Mouse (Mus musculus) CH12.LX (cell line): ENCODE data around the gene Spata31. TPM values are rescaled to one million over a fixed set of nuclear protein-coding genes. Genes with fewer than 3 reads are reported as not detected.

Source experiments
- DNase-seq: peaks from one replicate; pipeline ENCODE4 v3.0.0-alpha.2; 2013; ENCODE audit errors: extremely low read depth
- H3K27ac ChIP-seq: 2 replicates; pipeline ENCODE4 v1.5.1; 2012; ENCODE audit warnings: low read depth, mild to moderate bottlenecking, control low read depth, moderate library complexity; ENCODE audit not compliant: insufficient read depth
- H3K27me3 ChIP-seq: replicated peaks from 2 replicates; pipeline ENCODE3; 2012; ENCODE audit warnings: inconsistent platforms
- H3K36me3 ChIP-seq, 2 experiments: replicated peaks in 1 of 2; 2 replicates each; pipeline versions ENCODE3 to v1.6.1; 2012; ENCODE audit warnings: inconsistent platforms in 1 of 2, low read length in 1 of 2, mild to moderate bottlenecking in 1 of 2, mixed read lengths in 1 of 2, moderate library complexity in 1 of 2; ENCODE audit not compliant: control insufficient read depth in 1 of 2, insufficient read depth in 1 of 2
- H3K4me1 ChIP-seq, 2 experiments: 2 replicates each; pipeline ENCODE4 v1.6.1; 2012; ENCODE audit warnings: inconsistent platforms in 1 of 2, moderate library complexity in 1 of 2; ENCODE audit not compliant: insufficient read depth in 2 of 2, control insufficient read depth in 1 of 2
- H3K4me2 ChIP-seq: 2 replicates; pipeline ENCODE4 v1.6.1; 2012; ENCODE audit warnings: low read depth, mild to moderate bottlenecking, control low read depth; ENCODE audit not compliant: poor library complexity, insufficient read depth, severe bottlenecking
- H3K4me3 ChIP-seq, 3 experiments: fragments of 150-350 bp in 1 of 3; sonication (generic) in 1 of 3; replicated peaks in 1 of 3; 2 replicates each; pipeline versions ENCODE3 to v1.5.1; 2011 to 2012; ENCODE audit warnings: low read depth in 2 of 3, low read length in 2 of 3, mild to moderate bottlenecking in 2 of 3, moderate library complexity in 2 of 3, control low read depth in 1 of 3, improper control_type of control experiment in 1 of 3, inconsistent platforms in 1 of 3, mixed read lengths in 1 of 3; ENCODE audit not compliant: poor library complexity in 1 of 3
- H3K79me2 ChIP-seq: replicated peaks from 2 replicates; pipeline ENCODE4 v1.6.1; 2012; ENCODE audit warnings: mild to moderate bottlenecking, moderate library complexity; ENCODE audit not compliant: control insufficient read depth, poor library complexity, insufficient read depth, severe bottlenecking; ENCODE audit errors: extremely low read depth
- H3K9ac ChIP-seq: 2 replicates; pipeline ENCODE4 v1.6.1; 2012; ENCODE audit warnings: low read depth, mild to moderate bottlenecking, control low read depth, moderate library complexity; ENCODE audit not compliant: insufficient read depth
- H3K9me3 ChIP-seq: replicated peaks from 2 replicates; pipeline ENCODE3; 2012; ENCODE audit warnings: low read length, inconsistent platforms, mixed read lengths
- CHD1 ChIP-seq: IDR thresholded peaks from 2 replicates; pipeline ENCODE4 v1.6.1; 2012; ENCODE audit warnings: low read depth, low read length, improper control_type of control experiment, inconsistent platforms
- CHD2 ChIP-seq: IDR thresholded peaks from 2 replicates; pipeline ENCODE4 v1.6.1; 2011; ENCODE audit warnings: low read length, improper control_type of control experiment
- ELF1 ChIP-seq: IDR thresholded peaks from 2 replicates; pipeline ENCODE4 v1.6.1; 2014; ENCODE audit warnings: low read depth, mild to moderate bottlenecking, inconsistent platforms, low read length, improper control_type of control experiment
- JUN ChIP-seq: IDR thresholded peaks from 2 replicates; pipeline ENCODE4 v1.6.1; 2011; ENCODE audit warnings: low read depth, mild to moderate bottlenecking, low read length, improper control_type of control experiment, moderate library complexity; ENCODE audit not compliant: insufficient read depth
- KAT2A ChIP-seq: IDR thresholded peaks from 2 replicates; pipeline ENCODE4 v1.6.1; 2012; ENCODE audit warnings: low read length, improper control_type of control experiment, inconsistent platforms; ENCODE audit not compliant: insufficient replicate concordance
- MEF2A ChIP-seq: IDR thresholded peaks from 2 replicates; pipeline ENCODE4 v1.6.1; 2014; ENCODE audit warnings: low read depth, mild to moderate bottlenecking, inconsistent platforms, low read length, improper control_type of control experiment, borderline replicate concordance
- PAX5 ChIP-seq: IDR thresholded peaks from 2 replicates; pipeline ENCODE4 v1.6.1; 2012; ENCODE audit warnings: low read length, inconsistent platforms, mixed read lengths
- SMC3 ChIP-seq: IDR thresholded peaks from 2 replicates; pipeline ENCODE4 v1.6.1; 2011; ENCODE audit warnings: low read depth, low read length, improper control_type of control experiment
- ZC3H11A ChIP-seq: IDR thresholded peaks from 2 replicates; pipeline ENCODE4 v1.6.1; 2012; ENCODE audit warnings: low read depth, mild to moderate bottlenecking, inconsistent platforms, low read length, improper control_type of control experiment
- ZNF384 ChIP-seq: IDR thresholded peaks from 2 replicates; pipeline ENCODE4 v1.6.1; 2012; ENCODE audit warnings: low read depth, low read length, improper control_type of control experiment, inconsistent platforms
- dilution Hi-C: fragments of 300-500 bp; cut with MboI; formaldehyde crosslinking; loops from 2 replicates; pipeline ENCODE4 v1.14.3; 2020; ENCODE audit warnings: low sequenced_read_pairs; ENCODE audit not compliant: extremely low pct_unique_long_range_greater_than_20kb, extremely low pct_ligation_motif_present
- in situ Hi-C: fragments of 300-500 bp; cut with MboI; formaldehyde crosslinking; loops from 3 replicates; pipeline ENCODE4 v1.14.3; 2019; ENCODE audit warnings: low sequenced_read_pairs, low pct_ligation_motif_present, low pct_unique_long_range_greater_than_20kb, mixed read lengths
- polyA plus RNA-seq: library from polyadenylated mRNA; unstranded; fragments of >175 nt; gene quantifications from 2 replicates; pipeline ENCODE4 v1.2.1, GENCODE M21; 2012; ENCODE audit warnings: low read depth; ENCODE audit not compliant: insufficient read length
- total RNA-seq, 2 experiments: library from RNA; depleted of rRNA; stranded (reverse); fragments of 300-350 nt in 1 of 2; fragments of >200 nt in 1 of 2; gene quantifications; 2 replicates each; pipeline ENCODE4 v1.2.3; 2012 to 2014

Gene Spata31
- total and polyA plus RNA-seq, 3 experiments: not detected

DNA sequence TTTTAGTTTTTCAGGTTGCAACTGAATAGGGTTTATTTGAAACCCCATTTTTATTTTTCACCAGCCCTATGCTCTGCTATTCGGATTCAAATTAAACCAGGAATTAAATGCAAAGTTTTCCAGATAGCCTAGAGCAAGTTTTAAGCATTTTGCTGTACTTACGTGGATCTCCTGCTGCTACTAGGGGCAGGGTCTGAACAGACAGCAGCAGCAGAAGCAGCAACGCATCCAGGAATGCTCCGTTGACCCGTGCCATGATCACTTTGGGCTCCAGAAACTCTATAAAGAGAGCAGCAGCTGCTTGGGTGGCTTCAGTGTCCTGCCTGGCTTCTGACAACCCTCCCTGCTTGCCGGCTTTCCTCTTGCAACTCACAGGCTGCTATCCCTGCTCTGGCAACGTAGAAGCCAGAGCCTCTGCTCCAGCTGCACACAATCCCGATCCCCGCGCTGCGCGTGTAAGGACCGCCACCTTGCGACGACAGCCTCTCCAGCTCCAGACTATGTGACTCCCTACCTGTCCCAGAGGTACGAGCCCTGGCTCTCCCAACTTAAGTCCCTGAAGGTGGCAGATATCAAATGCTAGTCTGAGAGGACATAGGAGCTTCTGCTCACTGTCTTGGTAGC lies 13.5 kb upstream of the Spata31 start, which contains the start of gene Cntnap3:
TSS of gene Cntnap3 (minus strand) at position 371 of the 624 bp plus-strand sequence.
- Histone ChIP-seq H3K9me3 (no peaks in the 10 kb centered on the region), H3K36me3 (no peaks in the 10 kb centered on the region), H3K79me2 (no peaks in the 10 kb centered on the region), H3K9ac (no peak within 1 kb of the TSS), H3K4me2 (no peak within 1 kb of the TSS), H3K4me3 (no peak within 1 kb of the TSS), H3K4me1 (no peaks in the 10 kb centered on the region), H3K27me3 (no peaks in the 10 kb centered on the region), H3K27ac (no peak within 1 kb of the TSS)
- DNase-seq: no peak
- dilution Hi-C loops: no loop called here
- TF ChIP-seq MEF2A (no peak), CHD1 (no peak), ZNF384 (no peak), KAT2A (no peak), JUN (no peak), CHD2 (no peak), ELF1 (no peak), ZC3H11A (no peak), SMC3 (no peak), PAX5 (no peak)
- in situ Hi-C loops: no loop called here

Other genes with a start within 250 kb of the Spata31 start
- gene Cntnap3, start 13.5 kb upstream of the Spata31 start, total RNA-seq (2012; rRNA removed): not detected in 2 replicates
- gene Cntnap3, start 13.5 kb upstream of the Spata31 start, total RNA-seq (2014; rRNA removed): not detected in 2 replicates
- gene Cntnap3, start 13.5 kb upstream of the Spata31 start, polyA plus RNA-seq: not detected in 2 replicates
- gene Spata31d1c, start 115.7 kb downstream of the Spata31 start, total RNA-seq (2012; rRNA removed): not detected in 2 replicates
- gene Spata31d1c, start 115.7 kb downstream of the Spata31 start, total RNA-seq (2014; rRNA removed): not detected in 2 replicates
- gene Spata31d1c, start 115.7 kb downstream of the Spata31 start, polyA plus RNA-seq: not detected in 2 replicates
- gene Prss47, start 135.4 kb downstream of the Spata31 start, total RNA-seq (2012; rRNA removed): not detected in 2 replicates
- not detected in 2 replicates for gene Prss47, start 135.4 kb downstream of the Spata31 start, total RNA-seq (2014; rRNA removed)
- not detected in 2 replicates for gene Prss47, start 135.4 kb downstream of the Spata31 start, polyA plus RNA-seq
- gene Mfsd14b, start 195.6 kb downstream of the Spata31 start, total RNA-seq (2012; rRNA removed): 26.1 and 28.0 TPM in 2 replicates
- 51.5 and 54.3 TPM in 2 replicates for gene Mfsd14b, start 195.6 kb downstream of the Spata31 start, total RNA-seq (2014; rRNA removed)
- gene Mfsd14b, start 195.6 kb downstream of the Spata31 start, polyA plus RNA-seq: 20.1 and 25.5 TPM in 2 replicates
- gene Olfr465-ps1, start 220.7 kb downstream of the Spata31 start, total RNA-seq (2012; rRNA removed): not detected in 2 replicates
- not detected in 2 replicates for gene Olfr465-ps1, start 220.7 kb downstream of the Spata31 start, total RNA-seq (2014; rRNA removed)
- gene Olfr465-ps1, start 220.7 kb downstream of the Spata31 start, polyA plus RNA-seq: not detected in 2 replicates
- not detected in 2 replicates for gene Olfr466, start 232.8 kb downstream of the Spata31 start, total RNA-seq (2012; rRNA removed)
- gene Olfr466, start 232.8 kb downstream of the Spata31 start, total RNA-seq (2014; rRNA removed): not detected in 2 replicates
- not detected in 2 replicates for gene Olfr466, start 232.8 kb downstream of the Spata31 start, polyA plus RNA-seq